Mouse (Mus musculus) gastrocnemius, postnatal 25 days (tissue): ENCODE measurements around the gene Drc3. TPM values are rescaled to one million over a fixed set of nuclear protein-coding genes. Genes with fewer than 3 reads are reported as not detected.

Experiments
- DNase-seq: peaks from one replicate; pipeline ENCODE4 v3.0.0; 2022
- total RNA-seq, 2 experiments: library from RNA; stranded (reverse); gene quantifications; 1 replicate in 1 of 2; 2 replicates in 1 of 2; pipeline ENCODE4 v1.2.3; 2021

Drc3 gene
- total RNA-seq, 2 experiments from 2014 or later: 0.59 to 0.86 TPM

- no peak for DNase-seq
These were observed 17.4 kb upstream of the Drc3 start for GRCm38 (mm10) chr11:60335771-60336170.

GRCm38 (mm10) chr11:60338291-60338690, 14.8 kb upstream of the Drc3 start:
- DNase-seq: peak; percentile 23

- peak; percentile 41 for DNase-seq
These were observed 13.8 kb upstream of the Drc3 start for GRCm38 (mm10) chr11:60339361-60339760.

GRCm38 (mm10) chr11:60345868-60346267, 7.3 kb upstream of the Drc3 start:
- DNase-seq: no peak

- DNase-seq: no peak
These were observed 6.6 kb upstream of the Drc3 start for GRCm38 (mm10) chr11:60346537-60346936.

- DNase-seq: no peak
These were observed 1.7 kb upstream of the Drc3 start for GRCm38 (mm10) chr11:60351388-60351787.

GRCm38 (mm10) chr11:60351925-60352371, 1.2 kb upstream of the Drc3 start:
- DNase-seq: peak; percentile 37

GRCm38 (mm10) chr11:60355952-60356351, 2.8 kb downstream of the Drc3 start:
- DNase-seq: no peak

GRCm38 (mm10) chr11:60357116-60357515, 4.0 kb downstream of the Drc3 start:
- DNase-seq: no peak

GRCm38 (mm10) chr11:60358548-60358947, 5.4 kb downstream of the Drc3 start:
- DNase-seq: no peak

GRCm38 (mm10) chr11:60359138-60359537, 6.0 kb downstream of the Drc3 start:
- DNase-seq: no peak

GRCm38 (mm10) chr11:60359936-60360335, 6.8 kb downstream of the Drc3 start:
- no peak for DNase-seq

- DNase-seq: peak; percentile 18
These were observed 7.6 kb downstream of the Drc3 start for GRCm38 (mm10) chr11:60360631-60361201.

- DNase-seq: peak; percentile 38
These were observed 13.3 kb downstream of the Drc3 start for GRCm38 (mm10) chr11:60366239-60367019.

- no peak for DNase-seq
These were observed 14.1 kb downstream of the Drc3 start for GRCm38 (mm10) chr11:60367256-60367655.

- DNase-seq: no peak
These were observed 15.8 kb downstream of the Drc3 start for GRCm38 (mm10) chr11:60368909-60369308.

- no peak for DNase-seq
These were observed 16.3 kb downstream of the Drc3 start for GRCm38 (mm10) chr11:60369448-60369847.

- DNase-seq: no peak
These were observed 17.3 kb downstream of the Drc3 start for GRCm38 (mm10) chr11:60370431-60370830.

- no peak for DNase-seq
These were observed 21.4 kb downstream of the Drc3 start for GRCm38 (mm10) chr11:60374481-60374880.

- DNase-seq: no peak
These were observed 30.4 kb downstream of the Drc3 start for GRCm38 (mm10) chr11:60383518-60383917.

GRCm38 (mm10) chr11:60384762-60385421, 31.8 kb downstream of the Drc3 start:
- no peak for DNase-seq

- DNase-seq: no peak
These were observed 32.8 kb downstream of the Drc3 start for GRCm38 (mm10) chr11:60385946-60386345.

- no peak for DNase-seq
These were observed 34.8 kb downstream of the Drc3 start for GRCm38 (mm10) chr11:60387944-60388343.
